Comparison of ENCODE assay signal across 15 mouse cellular contexts in genomic region chr10:90699211-90699610, GRCm38 (mm10).
DNase-seq lines count a peak whose midpoint lies in the region; ATAC-seq and TF ChIP-seq lines count a peak whose summit lies in the region.
"Had no signal": no experiment of that assay in that cellular context is flagged by ENCODE, and none has a peak within 500 bp of the region (broad histone marks: within the 10 kb centered on the region; RNA-seq: fewer than 3 reads in every experiment).

No protein-coding gene starts in this region.

- no peaks in the 10 kb centered on the region for H3K9me3 ChIP-seq in forebrain, embryonic 14.5 days (replicated peaks; ENCODE audit: control insufficient read depth, low read length)
- H3K9me3 ChIP-seq in forebrain, embryonic 10.5 days: no peaks in the 10 kb centered on the region
- no peaks in the 10 kb centered on the region for H3K9me3 ChIP-seq in midbrain, embryonic 15.5 days
- H3K9me3 ChIP-seq: heart, embryonic 15.5 days had no signal

- no peaks in the 10 kb centered on the region for H3K27me3 ChIP-seq in forebrain, embryonic 14.5 days (replicated peaks; ENCODE audit: control insufficient read depth, insufficient read depth, low read length)
- no peaks in the 10 kb centered on the region for H3K27me3 ChIP-seq in forebrain, embryonic 10.5 days (ENCODE audit: poor library complexity, severe bottlenecking)
- no peaks in the 10 kb centered on the region for H3K27me3 ChIP-seq in midbrain, embryonic 15.5 days (replicated peaks)
- H3K27me3 ChIP-seq: heart, embryonic 15.5 days; Patski had no signal

- no peaks in the 10 kb centered on the region for H3K36me3 ChIP-seq in forebrain, embryonic 14.5 days (ENCODE audit: control insufficient read depth, insufficient read depth, low read length)
- no peaks in the 10 kb centered on the region for H3K36me3 ChIP-seq in forebrain, embryonic 10.5 days (replicated peaks)
- no peaks in the 10 kb centered on the region for H3K36me3 ChIP-seq in midbrain, embryonic 15.5 days (replicated peaks)
- H3K36me3 ChIP-seq: heart, embryonic 15.5 days had no signal

- intact Hi-C loops in heart, postnatal 25 days (cut with DNase I): no loop called here

- no peak overlapping the region for H3K9ac ChIP-seq in forebrain, embryonic 14.5 days (ENCODE audit: low read length)
- H3K9ac ChIP-seq in midbrain, embryonic 15.5 days: no peak overlapping the region
- H3K9ac ChIP-seq: heart, embryonic 15.5 days had no signal

- ATAC-seq in forebrain, embryonic 14.5 days: no peak
- peak; percentile 31; the same call in 1 of the 2 replicates for ATAC-seq in midbrain, embryonic 15.5 days (replicated peaks)
- ATAC-seq: Patski had no signal

- no peak overlapping the region for H3K4me2 ChIP-seq in forebrain, embryonic 14.5 days (ENCODE audit: low read length)
- H3K4me2 ChIP-seq in midbrain, embryonic 15.5 days: peak overlapping the region; percentile 3; the same call in 1 of the 2 replicates
- H3K4me2 ChIP-seq: heart, embryonic 15.5 days had no signal

- no peak for TF ChIP-seq CTCF in brain, embryonic 14.5 days (IDR thresholded peaks at IDR 0.05; ENCODE audit: borderline replicate concordance, extremely low read depth, insufficient read depth, insufficient read length)

- DNase-seq in forebrain, embryonic 14.5 days (ENCODE audit: low spot score): peak; percentile 17
- no peak for DNase-seq in forebrain, embryonic 10.5 days (ENCODE audit: extremely low spot score, low spot score)
- peak; percentile 50 for DNase-seq in layer of hippocampus, adult 9-11 months
- no peak for DNase-seq in layer of hippocampus, adult 11-12 months (ENCODE audit: low spot score)
- DNase-seq in brain, embryonic 14.5 days (ENCODE audit: low read depth): peak; percentile 65
- DNase-seq in right cerebral cortex, postnatal 36 days (ENCODE audit: low spot score in 2 of 2): no peak
- DNase-seq in heart, postnatal 25 days (ENCODE audit: low spot score): no peak
- DNase-seq: kidney, adult 9 months; kidney, postnatal 4 days; liver; lung, adult 18-20 months; lung, postnatal 36 days had no signal

- H3K4me1 ChIP-seq in forebrain, embryonic 14.5 days (ENCODE audit: control insufficient read depth, insufficient read depth, low read length): no peaks in the 10 kb centered on the region; the same call in 1 of the 2 replicates
- no peaks in the 10 kb centered on the region for H3K4me1 ChIP-seq in forebrain, embryonic 10.5 days
- peaks cover 16% of the 10 kb centered on the region for H3K4me1 ChIP-seq in midbrain, embryonic 15.5 days

- no peak overlapping the region for H3K4me3 ChIP-seq in forebrain, embryonic 14.5 days (ENCODE audit: low read depth, low read length)
- H3K4me3 ChIP-seq in forebrain, embryonic 10.5 days: no peak overlapping the region
- H3K4me3 ChIP-seq in midbrain, embryonic 15.5 days: no peak overlapping the region
- H3K4me3 ChIP-seq: heart, embryonic 15.5 days had no signal

- no peak overlapping the region for H3K27ac ChIP-seq in forebrain, embryonic 14.5 days (ENCODE audit: low read depth, low read length)
- H3K27ac ChIP-seq in forebrain, embryonic 10.5 days: no peak overlapping the region
- H3K27ac ChIP-seq in midbrain, embryonic 15.5 days: peak overlapping the region; percentile 60
- H3K27ac ChIP-seq: heart, embryonic 15.5 days had no signal

- WGBS in forebrain, embryonic 14.5 days: 78% methylated on average over 12 of the region's 12 CpGs
- 88% methylated on average over 12 of the region's 12 CpGs for WGBS in forebrain, embryonic 10.5 days
- WGBS in midbrain, embryonic 15.5 days: 51% methylated on average over 12 of the region's 12 CpGs

- TF ChIP-seq POLR2A in brain, embryonic 14.5 days (IDR thresholded peaks at IDR 0.05; ENCODE audit: borderline replicate concordance, extremely low read depth, insufficient read depth, insufficient read length, poor library complexity, severe bottlenecking): no peak

Comparison
In these comparisons a context has a peak if more than half of its experiments do, and no peak if none do; other contexts are left out.
1. DNase-seq: peak in forebrain, embryonic 14.5 days (single experiment), layer of hippocampus, adult 9-11 months (single experiment) and brain, embryonic 14.5 days (single experiment); none in forebrain, embryonic 10.5 days (single experiment), layer of hippocampus, adult 11-12 months (single experiment), right cerebral cortex, postnatal 36 days (0 of 2) and heart, postnatal 25 days (single experiment).